Mouse (Mus musculus) thymus, postnatal 25 days (tissue): ENCODE results near the gene Arfrp1.
A peak's percentile ranks its signal among the peaks of the same experiment; 100 is the strongest.

Source experiments
- DNase-seq: peaks from one replicate; pipeline ENCODE4 v3.0.0; 2022

Gene Arfrp1

DNA sequence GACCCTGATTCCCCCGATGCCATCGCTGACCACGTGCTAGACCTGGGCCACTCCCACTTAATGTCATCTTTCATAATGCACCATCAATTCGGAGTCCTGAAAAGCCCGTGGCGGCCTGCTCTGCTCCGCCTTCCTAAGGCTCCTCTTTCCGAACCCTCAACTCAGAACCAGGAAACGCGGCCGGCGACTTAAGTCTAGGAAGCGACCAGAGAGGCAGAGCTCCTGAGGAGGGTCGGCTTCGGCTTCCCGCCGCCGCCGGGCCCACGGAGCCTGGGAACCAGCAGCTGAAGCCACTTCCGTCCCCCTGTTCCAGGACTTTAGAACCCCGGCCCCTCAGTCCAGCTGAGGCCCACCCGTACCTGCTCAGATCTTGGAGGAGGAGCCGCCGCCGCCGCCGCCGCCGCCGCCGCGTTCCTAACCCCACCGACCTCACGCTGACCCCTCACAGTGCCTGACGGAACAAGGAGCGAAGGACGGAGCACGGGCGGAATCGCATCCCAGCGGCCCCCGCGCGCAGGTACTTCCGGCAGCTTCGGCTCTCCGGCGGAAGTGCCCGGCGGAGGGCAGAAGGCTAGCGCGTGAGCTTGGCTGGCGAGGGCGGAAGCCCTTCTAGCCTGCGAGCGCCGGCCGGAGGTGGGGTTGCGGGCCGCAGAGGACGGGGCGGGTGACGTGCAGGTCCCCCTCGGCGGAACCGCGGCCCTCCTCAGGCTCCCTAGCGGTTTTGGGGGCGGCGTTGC is at the start of gene Arfrp1, which contains the start of gene Zgpat:
Arfrp1 (minus strand) TSS at position 545 of the 737 bp plus-strand sequence.
Zgpat (plus strand) TSS at position 69 of the 737 bp plus-strand sequence.
- peak; percentile 84 for DNase-seq

DNA sequence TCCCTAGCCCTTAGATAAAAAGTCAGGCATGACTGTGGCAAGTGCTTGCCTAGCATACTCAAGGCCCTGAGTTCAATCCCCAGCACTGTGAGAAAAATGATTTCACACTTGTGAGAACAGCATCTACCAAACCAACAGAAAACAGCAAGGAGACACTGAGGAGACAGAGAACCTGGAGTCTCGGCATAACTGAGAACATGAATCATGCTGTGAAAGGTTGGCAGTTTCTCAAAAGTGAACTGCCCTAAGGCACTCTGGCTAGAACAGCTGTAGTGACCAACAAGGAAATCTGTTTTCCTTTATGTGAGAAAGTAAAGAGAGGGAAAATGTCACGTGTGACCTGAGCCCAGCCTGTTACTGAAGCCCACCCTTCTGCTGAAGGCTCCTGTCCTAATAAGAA is 47.9 kb upstream of the Arfrp1 start:
- DNase-seq: no peak

DNA sequence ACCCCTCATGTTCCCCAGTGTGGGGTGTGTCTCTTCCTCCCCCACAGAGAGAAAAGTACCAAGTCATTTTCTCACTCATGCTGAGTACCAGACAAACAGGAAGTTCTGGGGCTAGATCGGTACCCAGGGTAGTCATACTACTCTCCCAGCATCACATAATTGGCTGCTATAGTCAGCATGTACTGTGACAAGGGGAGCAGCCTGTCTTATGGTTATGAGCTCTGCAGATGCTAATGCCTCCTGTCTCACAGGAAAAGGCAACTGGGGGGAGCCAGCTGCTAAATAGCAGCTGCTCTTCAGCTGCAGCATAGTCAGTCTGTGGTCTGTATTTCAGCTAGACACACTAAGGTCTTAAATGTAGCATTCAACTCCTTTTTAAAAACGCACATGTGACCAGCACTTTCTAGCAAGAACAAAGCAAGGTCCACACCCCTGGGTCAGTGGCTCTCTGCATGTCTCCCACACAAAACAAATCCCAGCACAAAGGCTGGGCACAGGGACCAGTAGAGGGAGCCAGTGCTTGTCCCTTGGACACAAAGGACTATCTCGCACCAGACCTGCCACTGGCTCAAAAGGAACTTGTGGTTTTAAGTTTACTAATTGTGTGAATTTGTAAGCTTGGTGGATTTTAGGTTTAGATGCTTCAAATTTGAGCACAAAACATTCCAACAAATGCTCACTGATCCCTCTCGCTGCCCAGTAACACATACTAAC is 45.7 kb upstream of the Arfrp1 start:
- DNase-seq: peak; percentile 37

DNA sequence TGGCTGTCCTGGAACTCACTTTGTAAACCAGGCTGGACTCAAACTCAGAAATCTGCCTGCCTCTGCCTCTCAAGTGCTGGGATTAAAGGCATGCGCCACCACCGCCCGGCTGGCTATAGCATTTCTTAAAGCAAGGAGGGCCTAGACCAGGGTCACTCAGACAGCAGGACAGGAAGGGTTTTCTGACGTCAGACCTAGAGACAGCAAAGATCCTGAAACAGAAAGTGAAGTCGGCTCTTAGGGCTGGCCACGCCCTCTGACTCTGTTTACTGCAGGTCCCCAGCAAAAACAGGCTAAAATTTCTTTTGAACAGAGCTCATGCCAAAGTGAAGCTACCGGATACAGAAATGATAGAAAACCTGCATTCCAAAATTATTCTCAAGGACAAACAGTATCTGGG is 44.4 kb upstream of the Arfrp1 start:
- no peak for DNase-seq

DNA sequence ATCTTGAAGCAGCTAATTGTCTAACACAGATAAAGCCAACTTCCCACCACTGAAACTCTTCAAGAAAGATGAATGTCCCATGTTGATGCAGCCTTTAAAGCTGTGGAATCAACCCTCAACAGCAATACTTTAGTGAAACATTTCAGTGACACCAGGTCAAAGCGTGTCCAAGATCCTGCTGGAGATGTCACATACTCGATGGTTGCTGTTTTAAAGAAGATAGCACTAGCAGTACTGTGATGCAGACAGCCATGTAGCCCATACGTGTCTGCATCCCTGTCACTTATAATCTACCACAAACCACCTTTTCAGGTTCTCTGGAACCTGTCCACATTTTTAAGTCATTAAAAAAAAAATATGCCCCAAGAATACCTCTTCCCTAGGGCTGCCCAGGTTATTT is 38.5 kb upstream of the Arfrp1 start:
- DNase-seq: no peak

DNA sequence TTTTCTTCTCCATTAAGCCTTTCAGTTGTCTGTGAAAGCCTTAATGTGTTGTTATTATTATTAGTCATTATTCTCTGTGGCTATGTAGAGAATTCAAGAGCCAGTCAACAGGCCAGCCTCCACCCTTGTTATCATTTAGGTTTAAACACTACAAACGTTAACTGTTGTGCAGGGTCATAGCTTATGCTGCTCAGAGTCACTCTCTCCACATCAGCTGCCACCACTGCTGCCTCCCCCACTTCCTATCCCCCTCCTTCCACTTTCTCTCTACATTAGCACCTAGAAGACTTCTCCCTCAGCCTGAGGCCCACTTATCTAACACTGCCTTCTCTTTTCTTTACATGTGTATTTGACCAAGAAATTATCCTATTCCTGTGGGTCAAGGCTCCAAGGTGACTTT is 36.3 kb upstream of the Arfrp1 start:
- no peak for DNase-seq

- DNase-seq: no peak
Measured at GRCm38 (mm10) chr2:181397207-181397761, 32.1 kb upstream of the Arfrp1 start.

GRCm38 (mm10) chr2:181394086-181394485 is 28.9 kb upstream of the Arfrp1 start:
- no peak for DNase-seq

DNA sequence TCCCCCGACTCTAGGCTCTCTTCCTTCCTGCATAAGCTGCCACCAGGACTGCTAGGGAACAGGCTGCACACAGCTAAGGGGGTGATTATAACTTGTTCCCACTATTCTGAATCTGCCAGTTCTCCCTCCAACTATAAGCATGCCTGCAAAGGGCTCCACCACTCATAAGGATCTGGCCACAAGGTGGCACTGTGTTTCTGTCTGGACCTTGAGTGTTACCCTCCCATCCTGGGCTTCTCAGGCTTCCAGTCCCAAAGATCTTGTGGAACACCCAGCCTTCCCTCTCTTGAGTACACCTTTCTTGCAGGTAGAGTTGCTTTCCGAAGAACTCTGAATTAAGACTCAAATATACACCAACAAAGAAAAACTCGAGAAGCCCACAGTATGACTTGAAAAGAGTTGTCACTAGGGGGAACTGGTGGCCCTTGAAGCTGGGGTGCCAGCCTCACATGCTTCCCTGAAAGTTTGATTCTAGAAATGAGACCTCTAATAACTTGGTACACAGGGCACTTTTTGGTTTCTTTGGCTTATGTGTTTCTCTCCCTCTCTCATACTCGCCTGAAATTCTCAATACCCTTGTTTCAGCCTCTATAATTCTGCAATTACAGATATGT is 27.5 kb upstream of the Arfrp1 start:
- peak; percentile 81 for DNase-seq

DNA sequence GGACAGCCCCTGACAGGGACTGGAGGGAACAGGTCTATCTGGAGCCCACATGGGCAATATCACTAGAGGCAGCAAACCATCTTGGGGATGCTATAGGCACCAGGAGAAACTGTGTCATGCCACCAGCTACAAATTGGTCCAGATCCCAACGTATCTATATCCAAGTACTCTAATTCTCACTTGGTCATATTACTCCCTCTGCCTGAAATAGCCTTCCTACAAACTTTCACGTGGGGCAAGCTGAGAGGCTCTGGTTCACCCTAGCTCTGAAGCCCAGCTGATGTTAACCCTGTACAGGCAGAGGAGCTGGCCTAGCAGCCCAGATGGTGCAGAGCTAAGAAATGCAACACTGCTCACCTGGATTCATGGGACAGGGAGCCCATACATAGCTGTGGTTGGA is 26.3 kb upstream of the Arfrp1 start:
- no peak for DNase-seq

GRCm38 (mm10) chr2:181391022-181391421 is 25.8 kb upstream of the Arfrp1 start:
- DNase-seq: no peak

DNA sequence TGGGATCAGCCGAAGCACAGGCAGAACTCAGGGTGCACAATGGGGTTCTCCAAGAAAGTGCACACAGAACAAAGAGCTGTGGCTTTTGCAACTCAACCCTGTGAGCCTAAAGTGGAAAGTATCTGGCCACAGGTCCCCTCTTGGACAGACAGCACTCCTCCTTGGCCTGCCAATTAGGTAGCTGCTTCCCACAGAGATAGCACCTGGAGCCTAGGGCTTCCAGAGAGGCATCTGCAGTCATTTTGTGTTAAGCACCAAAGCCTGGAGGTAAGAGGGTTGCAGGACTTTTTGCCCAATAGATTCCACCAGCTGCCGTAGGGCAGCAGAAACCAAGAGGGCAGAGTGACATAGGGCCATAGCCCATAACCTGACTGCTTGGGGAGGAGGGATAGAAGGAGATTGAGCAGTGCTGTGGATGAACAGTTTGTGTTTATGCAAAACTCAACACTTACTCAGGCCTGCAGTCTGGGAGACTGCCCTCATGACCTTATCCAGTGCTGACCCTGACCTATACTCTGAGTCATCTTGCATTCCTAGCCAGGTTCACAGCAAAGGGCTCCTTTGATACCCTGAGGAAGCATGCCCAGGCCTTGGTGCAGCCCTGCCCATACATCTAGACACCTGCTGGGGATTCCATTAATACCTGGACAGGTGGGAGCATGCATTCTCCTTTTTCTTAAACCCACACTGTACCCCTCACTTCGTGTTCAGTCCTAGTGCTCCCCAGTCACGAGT is 25.1 kb upstream of the Arfrp1 start:
- no peak for DNase-seq

DNA sequence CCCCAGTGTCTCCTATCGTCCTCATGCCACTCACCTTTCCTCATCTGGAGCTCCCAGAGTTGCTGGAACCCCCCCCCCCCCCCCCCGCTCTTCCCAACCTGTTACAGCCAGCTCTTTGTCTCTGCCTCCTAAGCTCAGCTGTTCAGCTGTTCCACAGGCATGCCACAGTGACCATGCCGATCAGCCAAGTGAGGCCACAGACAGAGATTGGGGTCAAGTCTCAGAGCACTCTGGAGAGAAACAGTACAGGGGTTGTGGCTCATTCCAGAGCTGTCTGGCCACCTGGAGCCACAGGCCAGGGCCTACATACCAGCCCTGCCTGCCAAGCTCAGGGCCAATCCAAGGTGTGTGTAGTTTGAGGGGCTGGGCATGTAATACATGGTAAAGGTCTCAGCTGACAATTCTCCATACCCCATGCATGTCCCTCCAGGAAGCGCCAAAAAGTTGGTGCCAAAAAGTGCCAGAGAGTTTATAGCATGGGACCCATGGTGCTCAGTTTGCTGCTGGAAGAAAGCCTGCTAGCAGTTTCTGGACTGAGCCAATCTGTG is 21.5 kb upstream of the Arfrp1 start:
- no peak for DNase-seq

DNA sequence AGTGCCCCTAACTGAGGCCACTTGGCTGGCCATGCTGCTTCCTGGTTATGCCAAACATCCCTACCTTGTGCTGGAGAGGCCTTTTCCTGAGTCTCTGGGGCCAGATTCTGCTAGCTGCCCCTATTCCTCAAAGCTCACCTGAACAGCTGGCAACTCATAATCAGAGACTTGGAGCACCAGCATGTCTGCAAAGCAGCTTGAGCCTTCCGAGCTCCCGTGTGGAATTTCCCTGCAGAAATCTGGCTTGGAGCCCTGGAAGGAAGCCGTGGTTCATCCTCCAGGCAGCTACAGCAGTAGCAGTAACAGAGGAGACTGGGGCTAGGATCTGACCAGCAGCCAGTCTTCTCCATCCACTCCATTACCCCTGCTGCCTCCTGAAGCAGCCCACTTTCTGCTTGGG is 20.7 kb upstream of the Arfrp1 start:
- no peak for DNase-seq

DNA sequence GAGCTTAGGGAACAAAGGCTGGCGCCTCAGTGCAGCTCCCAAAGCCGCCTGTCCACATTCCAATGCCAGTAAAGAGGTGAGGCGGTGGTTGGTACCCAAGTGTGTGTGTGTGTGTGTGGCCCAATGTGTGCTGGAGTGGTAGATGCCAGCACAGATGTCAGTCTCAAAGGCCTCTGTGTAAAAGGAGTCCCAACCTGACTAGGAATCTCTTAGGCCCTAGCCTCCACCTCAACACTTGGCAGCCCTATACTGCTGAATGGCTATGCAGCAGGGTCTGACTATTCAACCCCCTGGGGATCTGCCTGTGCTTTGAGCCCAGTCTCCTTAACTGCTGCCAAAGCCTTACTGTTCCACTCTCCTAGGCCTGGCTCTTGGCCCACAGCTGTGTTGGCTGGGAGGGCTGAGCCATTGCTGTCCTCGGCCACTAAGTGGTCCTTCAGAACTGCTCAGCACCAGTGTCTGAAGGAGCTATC is 19.8 kb upstream of the Arfrp1 start:
- no peak for DNase-seq

- DNase-seq: no peak
Measured at GRCm38 (mm10) chr2:181384463-181384862, 19.3 kb upstream of the Arfrp1 start.

DNA sequence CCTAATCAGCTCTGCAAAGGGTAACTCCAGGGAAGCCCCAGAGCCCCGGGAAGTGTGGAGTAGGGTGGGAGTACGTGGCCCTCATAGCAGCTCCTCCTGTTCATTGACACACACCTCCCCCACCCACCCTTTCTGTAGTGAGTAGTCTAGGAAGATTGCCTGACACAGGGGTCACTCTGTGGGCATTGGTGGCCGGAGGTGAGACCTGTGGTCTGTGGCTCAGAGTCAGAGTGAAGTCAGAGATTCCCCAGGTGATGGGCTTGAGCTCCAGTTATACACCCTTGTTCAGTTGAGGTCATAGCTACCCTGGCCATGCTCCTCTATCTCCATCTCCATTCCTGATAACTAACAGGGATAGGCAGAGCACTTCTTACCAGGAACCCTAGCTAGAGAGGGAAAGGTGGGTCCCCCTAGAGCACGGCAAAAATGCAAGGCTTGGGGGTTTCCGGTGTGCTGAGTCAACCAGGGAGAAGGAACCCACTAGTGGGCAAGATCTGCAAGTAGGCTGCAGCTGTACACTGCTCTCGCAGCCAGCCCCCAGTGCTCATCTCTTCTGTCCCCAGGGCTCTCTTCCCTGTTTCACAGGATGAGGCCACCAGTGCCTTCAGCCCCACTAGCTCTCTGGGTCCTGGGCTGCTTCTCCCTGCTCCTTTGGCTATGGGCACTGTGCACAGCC is 16.6 kb upstream of the Arfrp1 start:
- no peak for DNase-seq

DNA sequence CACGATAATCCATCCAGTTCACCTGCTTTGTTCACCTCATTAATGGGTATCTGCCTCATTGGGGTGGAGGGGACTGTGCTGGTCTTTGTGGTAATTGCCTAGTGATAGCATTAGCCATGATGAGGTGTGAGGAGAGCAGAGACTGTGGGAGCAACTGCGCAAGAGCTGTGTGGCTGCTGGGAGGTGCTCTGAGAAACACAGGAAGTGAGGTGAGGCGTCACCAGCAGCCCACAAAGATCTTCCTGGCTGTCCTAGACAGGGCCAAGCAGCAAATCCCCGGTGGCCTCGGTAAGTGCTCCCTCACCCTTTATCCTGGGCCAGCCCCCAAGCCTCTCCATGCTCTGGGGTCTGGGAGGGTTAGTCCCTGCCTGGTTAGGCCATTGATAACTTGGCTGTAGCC is 15.9 kb upstream of the Arfrp1 start:
- peak; percentile 53 for DNase-seq

DNA sequence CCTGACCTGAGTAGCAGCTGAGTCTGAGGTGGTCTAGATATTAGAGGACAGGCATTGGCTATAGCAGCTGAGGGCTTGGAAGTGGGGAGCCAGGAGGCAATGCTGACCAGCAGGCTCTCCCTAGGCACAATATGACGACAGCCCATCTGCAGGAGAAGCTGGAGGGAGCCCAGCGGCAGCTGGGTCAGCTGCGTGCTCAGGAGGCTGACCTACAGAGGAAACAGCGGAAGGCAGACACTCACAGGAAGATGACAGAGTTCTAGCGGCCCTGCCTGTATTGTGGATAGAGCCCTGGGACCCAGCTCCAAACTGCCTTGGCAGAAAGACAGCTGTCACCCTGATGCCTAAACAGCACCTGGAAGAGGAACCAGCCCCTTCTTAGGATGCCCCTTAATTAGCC is 15.0 kb upstream of the Arfrp1 start:
- no peak for DNase-seq

GRCm38 (mm10) chr2:181379778-181380177 is 14.6 kb upstream of the Arfrp1 start, which contains the start of gene Lime1:
Gene Lime1 (plus strand): TSS chr2:181380078.
- DNase-seq: no peak

DNA sequence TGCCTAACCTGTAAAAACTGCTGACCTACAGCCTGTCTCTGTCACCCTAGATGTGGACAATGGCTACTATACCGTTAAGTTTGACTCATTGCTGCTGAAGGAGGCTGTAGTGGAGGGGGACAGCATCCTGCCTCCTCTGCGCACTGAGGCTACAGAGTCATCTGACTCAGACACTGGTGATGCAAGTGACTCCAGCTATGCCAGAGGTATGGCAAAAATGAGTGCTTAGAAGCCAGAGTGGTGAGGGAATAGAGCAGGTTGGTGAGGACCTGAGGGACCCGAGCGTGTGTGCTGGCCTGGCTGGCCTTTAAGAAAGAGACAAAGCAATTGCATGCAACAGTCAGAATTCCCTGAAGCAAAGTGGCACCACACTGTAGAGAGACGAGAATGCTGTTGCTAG is 13.5 kb upstream of the Arfrp1 start:
- DNase-seq: no peak

DNA sequence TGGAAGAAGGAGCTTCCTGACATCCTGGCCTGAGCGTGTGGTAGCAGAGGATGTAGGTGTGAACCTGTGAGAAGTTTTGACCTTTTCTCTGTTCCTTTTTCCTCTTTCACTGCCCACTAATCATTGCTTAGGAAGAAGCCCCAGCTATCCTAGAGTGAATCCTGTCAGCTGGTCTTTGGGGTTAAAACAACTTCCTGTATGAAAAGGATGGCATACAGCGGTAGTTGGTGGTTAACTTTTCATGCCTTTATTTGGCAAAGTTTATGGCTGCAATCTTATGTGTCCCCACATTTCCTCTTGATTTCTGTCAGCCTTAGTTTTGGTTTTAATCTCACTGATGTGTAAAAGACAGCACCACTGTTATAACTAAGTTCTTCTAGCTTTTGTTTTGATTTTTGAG is 12.0 kb upstream of the Arfrp1 start:
- DNase-seq: no peak
